Mouse (Mus musculus) bone marrow macrophage, adult 2 months (primary cell): ENCODE measurements around the gene Wdr64. TPM values are rescaled to one million over a fixed set of nuclear protein-coding genes. Genes with fewer than 3 reads are reported as not detected.

Experiments used
- H3K27ac ChIP-seq: 2 replicates; pipeline ENCODE4 v1.5.1; 2012; ENCODE audit warnings: low read depth, low read length; ENCODE audit not compliant: insufficient read depth
- H3K4me1 ChIP-seq: 2 replicates; pipeline ENCODE4 v1.6.1; 2012; ENCODE audit warnings: low read length; ENCODE audit not compliant: control insufficient read depth, insufficient read depth
- H3K4me3 ChIP-seq: 2 replicates; pipeline ENCODE4 v1.5.1; 2012; ENCODE audit warnings: mild to moderate bottlenecking, low read length, moderate library complexity; ENCODE audit not compliant: insufficient read depth
- CTCF ChIP-seq: IDR thresholded peaks from 2 replicates; pipeline ENCODE4 v1.5.1; 2012; ENCODE audit warnings: low read depth, mild to moderate bottlenecking, low read length, moderate library complexity
- POLR2A ChIP-seq: IDR thresholded peaks from 2 replicates; pipeline ENCODE4 v1.6.1; 2012; ENCODE audit warnings: mild to moderate bottlenecking, low read depth, low read length, borderline replicate concordance
- polyA plus RNA-seq: library from polyadenylated mRNA; stranded (reverse); fragments of >200 nt; gene quantifications from 2 replicates; pipeline ENCODE4 v1.2.4, GENCODE M21; 2012; ENCODE audit not compliant: missing spikeins, insufficient read depth, insufficient read length

Gene Wdr64
- polyA plus RNA-seq, 1 experiment = not detected

GRCm38 (mm10) chr1:175855515-175855914, 157.1 kb downstream of the Wdr64 start:
- Histone ChIP-seq H3K4me1 (peaks cover 5% of the 10 kb centered on the region), H3K27ac (no peak overlapping the region), H3K4me3 (no peak overlapping the region)
- TF ChIP-seq CTCF = no peak
- TF ChIP-seq POLR2A = no peak

Other genes starting within 250 kb of the Wdr64 start
- gene Rgs7, start 206.1 kb upstream of the Wdr64 start, polyA plus RNA-seq = not detected in 2 replicates
- gene Kmo, start 78.2 kb upstream of the Wdr64 start, polyA plus RNA-seq = 12.3 and 15.5 TPM in 2 replicates
- 185 and 188 TPM in 2 replicates for gene Fh1, start 73.0 kb upstream of the Wdr64 start, polyA plus RNA-seq
- gene Opn3, start 5.8 kb upstream of the Wdr64 start, polyA plus RNA-seq = 5.7 and 7.6 TPM in 2 replicates
- 9.4 and 9.6 TPM in 2 replicates for gene Chml, start 5.7 kb upstream of the Wdr64 start, polyA plus RNA-seq
- gene Exo1, start 182.0 kb downstream of the Wdr64 start, polyA plus RNA-seq = 7.1 and 8.6 TPM in 2 replicates
- not detected in 2 replicates for gene Gm38100, start 221.7 kb downstream of the Wdr64 start, polyA plus RNA-seq